Mouse (Mus musculus): ENCODE results near the gene Urm1.
"Not testable (repeated sequence)": the region's sequence is repeated elsewhere in the genome, so short reads cannot be mapped to it uniquely, and the experiment has no call there.

Urm1 gene

DNA sequence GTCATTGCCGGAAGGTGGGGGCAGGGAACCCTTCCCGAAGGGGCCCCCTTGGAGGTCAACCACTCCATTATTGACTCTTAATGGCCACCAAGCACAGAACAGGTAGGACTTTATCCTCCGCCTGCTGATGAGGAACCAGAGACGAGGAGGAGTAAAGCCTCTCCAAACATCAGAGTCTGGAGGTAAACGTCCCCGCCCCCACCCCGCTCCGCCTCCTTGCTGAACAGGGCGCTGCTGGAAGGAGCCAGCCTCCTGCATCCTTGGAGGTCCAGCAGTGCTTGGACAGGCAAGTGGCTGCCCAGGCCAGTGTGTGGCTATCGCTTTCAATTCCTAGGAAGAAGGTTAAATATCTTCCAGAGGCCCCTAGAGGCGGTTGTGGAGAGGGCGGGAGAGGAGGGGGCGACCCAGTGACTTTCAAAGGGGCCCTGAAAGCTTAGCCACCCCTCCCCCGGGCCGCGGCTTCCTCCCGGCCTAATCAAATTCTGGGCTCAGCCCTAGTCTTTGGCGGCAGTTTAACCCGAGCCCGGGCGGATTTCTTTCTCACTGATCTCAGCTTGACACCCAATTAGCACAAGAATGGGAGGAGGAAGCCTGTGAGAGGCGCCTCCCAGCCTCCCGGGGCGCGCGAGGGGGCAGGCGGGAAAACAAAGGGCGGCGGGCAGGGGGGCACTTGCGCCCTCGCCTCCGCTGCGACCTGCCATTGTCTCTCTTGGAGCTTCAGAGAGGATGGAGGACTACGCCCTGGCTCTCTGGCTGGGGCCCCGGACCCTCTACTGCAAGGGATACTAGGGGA is at the start of gene Urm1:
Gene Urm1, plus strand, starts transcription at position 51 of the 793 bp plus-strand sequence.
- in situ Hi-C loops (cut with MseI, MboI) = no loop called here

GRCm38 (mm10) chr2:29770162-29770561 is 49.7 kb upstream of the Urm1 start:
- in situ Hi-C loops (cut with MseI, MboI) = no loop called here

DNA sequence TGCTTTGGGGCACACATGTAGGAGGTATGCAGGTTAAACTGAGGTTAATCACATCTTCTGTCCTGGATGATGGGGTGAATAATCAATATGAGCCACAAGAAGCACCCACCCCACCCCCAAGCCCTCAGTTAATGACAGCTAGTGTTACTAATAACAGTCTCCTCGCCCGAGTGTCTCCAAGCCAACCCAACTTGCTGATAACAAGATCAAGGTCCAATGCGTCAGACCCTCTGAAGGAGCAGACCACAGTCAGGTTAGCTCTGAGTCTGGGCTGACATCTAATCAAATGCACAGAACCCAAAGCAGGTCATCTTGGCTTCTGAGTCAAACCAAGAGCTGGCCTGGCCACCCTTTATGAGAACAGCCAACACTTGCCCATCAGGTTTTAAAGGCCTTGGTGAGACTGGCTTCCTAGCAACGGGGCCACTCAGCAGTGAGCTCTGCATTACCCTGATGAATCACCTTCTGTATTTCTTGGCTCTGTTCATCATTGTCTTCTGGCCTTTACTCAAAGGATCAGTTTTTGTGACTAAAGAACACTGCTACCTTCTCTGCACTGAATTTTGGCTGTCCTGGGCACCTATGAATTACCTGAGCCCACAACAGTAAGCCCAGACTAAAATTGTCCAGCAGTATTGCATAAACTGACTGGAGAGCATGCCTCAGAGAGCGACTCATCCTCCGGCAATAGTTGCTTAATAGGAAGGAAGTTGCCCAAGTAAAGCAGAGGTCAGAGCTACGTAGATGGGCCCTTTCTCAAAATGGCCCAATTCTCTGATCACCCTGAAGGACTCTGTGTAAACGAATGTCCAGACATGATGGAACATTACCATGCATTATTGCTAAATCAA is 48.0 kb upstream of the Urm1 start:
- in situ Hi-C loops (cut with MseI, MboI) = no loop called here

DNA sequence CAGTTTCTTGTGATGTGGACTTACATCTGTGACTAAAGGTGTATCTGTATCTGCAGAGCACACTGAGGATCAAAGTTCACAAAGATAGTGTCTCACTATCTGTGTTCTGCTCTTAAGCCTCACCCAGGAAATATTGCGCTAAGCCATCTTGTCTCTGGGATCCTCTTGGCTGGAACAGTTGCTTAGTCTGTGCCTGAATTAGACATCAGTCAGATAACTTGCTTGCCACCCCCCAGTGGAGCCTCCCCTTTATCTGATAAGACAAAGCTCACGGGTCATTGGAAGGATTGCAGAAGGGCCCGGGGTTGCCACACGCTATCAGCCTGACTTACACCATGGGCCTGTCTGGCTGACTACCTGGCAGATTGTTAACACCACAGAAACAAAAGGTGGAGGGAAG is 46.6 kb upstream of the Urm1 start:
- in situ Hi-C loops (cut with MseI, MboI) = no loop called here

- in situ Hi-C loops (cut with MseI, MboI) = not testable (repeated sequence)
Observed at GRCm38 (mm10) chr2:29781256-29781655, 38.6 kb upstream of the Urm1 start.

DNA sequence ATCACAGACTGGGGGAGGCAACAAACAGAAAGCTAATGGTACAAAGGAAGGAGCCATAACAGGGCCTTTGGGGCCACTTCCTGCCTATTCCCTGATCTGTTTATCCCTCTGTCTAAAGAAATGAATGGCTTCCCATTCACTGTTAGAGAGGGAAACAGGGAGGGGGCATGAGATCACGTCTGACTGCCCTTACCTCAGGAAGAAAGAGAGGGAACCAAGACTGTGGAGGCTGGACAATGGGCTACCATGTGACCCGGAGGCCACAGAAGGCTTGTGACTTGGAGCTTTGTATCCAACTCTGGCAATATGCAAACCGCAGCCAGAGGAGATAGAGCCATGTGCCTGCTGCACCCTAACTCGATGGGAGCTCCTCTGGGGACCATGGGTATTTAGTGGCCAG is 35.6 kb upstream of the Urm1 start:
- in situ Hi-C loops (cut with MseI, MboI) = no loop called here

- in situ Hi-C loops (cut with MseI, MboI) = no loop called here
Observed at GRCm38 (mm10) chr2:29787104-29787917, 32.6 kb upstream of the Urm1 start, which contains the start of gene Coq4. Gene Coq4, plus strand, starts transcription at chr2:29787493.

DNA sequence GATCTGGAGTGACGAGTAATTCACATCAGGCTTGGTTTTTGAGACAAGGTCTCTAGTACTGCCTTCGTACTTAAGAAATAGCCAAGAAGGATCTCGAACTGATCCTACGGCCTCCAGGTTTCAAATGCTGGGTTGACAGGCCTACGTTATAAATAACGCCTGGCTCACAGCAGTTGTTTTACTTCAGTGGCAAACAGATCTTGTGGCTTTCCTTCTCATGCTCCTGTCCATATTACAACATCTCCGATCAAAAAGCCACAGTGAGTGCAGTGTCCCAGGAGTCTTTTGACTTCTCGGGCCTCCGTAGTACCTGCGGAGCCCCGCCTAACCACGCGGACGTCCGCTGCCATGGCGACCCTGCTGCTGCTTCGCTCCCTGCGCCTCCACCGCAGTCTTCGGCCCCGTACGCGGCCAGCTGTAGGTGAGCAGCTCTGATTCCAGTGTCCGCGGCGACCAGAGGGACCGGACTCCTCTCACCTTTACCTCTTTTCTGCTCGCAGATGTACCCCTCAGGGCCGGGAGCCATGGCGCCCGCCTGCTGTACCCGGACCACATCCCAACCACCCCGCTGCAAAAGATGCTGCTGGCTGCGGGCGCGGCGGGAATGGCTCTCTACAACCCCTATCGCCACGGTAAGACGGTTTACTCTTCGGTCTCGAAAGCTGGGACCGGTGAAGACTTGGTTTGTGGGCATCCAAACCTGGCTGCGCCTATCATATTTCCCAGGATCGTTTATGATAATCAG is 31.8 kb upstream of the Urm1 start, which contains the start of gene Trub2:
Gene Trub2, minus strand, starts transcription at position 566 of the 745 bp plus-strand sequence.
- in situ Hi-C loops (cut with MseI, MboI) = no loop called here

DNA sequence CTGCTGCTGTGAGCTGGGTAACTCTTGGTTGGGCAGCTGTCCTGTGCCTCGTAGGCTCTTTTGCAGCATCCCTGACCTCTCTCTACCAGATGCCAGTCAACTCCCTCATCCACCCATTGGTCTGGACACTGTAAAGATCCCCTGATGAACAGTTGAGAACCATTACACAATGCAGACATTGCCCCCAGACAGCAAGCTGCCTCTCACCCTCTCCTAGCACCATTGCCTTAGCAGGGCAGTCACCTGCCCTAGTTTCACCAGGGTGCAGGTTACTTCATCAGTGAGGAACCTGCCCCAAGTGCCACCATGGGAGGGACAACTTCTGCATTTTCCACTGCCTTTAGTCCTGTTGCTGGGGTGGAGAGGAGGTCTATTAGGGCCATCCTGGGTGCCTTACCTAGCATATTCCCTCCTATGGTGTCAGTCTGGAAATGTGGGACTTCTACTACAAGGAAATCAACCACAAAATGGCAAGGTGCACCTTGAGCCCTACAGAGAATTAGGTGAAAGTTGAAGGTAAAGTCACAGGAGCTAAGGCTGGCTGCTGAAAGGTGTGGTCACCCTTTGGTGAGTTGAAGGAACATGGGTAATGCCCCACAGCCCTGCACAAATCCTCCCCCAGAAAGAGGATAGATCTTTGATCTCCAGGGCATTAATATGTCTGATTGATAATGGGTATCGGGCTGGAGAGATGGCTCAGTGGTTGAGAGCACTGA is 26.9 kb upstream of the Urm1 start:
- in situ Hi-C loops (cut with MseI, MboI) = no loop called here

GRCm38 (mm10) chr2:29802075-29802826 is 17.6 kb upstream of the Urm1 start, which contains the start of gene Slc27a4:
Gene Slc27a4, plus strand, starts transcription at chr2:29802634.
- in situ Hi-C loops (cut with MseI, MboI) = no loop called here

DNA sequence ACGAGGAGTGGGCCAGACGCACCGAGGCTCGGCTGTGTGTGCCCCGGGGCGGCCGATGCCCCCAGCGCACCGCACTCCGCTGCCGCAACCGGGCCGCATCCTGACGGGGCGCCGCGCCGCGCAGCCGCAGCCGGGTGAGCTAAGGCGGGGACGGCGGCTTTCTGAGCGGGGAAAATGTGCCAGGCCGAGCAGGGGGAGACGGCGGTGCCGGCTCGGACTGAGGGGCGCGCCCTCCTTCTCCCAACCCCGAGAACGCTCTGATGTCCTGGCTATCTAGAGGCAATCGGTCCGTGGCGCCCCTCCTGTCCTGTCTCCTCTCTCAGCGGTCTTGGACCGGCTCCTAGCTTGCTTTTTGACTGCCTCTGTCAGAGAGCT is 17.1 kb upstream of the Urm1 start:
- in situ Hi-C loops (cut with MseI, MboI) = no loop called here

- in situ Hi-C loops (cut with MseI, MboI) = no loop called here
Observed at GRCm38 (mm10) chr2:29803400-29803831, 16.5 kb upstream of the Urm1 start.

- in situ Hi-C loops (cut with MseI, MboI) = no loop called here
Observed at GRCm38 (mm10) chr2:29815678-29816371, 4.0 kb upstream of the Urm1 start.

DNA sequence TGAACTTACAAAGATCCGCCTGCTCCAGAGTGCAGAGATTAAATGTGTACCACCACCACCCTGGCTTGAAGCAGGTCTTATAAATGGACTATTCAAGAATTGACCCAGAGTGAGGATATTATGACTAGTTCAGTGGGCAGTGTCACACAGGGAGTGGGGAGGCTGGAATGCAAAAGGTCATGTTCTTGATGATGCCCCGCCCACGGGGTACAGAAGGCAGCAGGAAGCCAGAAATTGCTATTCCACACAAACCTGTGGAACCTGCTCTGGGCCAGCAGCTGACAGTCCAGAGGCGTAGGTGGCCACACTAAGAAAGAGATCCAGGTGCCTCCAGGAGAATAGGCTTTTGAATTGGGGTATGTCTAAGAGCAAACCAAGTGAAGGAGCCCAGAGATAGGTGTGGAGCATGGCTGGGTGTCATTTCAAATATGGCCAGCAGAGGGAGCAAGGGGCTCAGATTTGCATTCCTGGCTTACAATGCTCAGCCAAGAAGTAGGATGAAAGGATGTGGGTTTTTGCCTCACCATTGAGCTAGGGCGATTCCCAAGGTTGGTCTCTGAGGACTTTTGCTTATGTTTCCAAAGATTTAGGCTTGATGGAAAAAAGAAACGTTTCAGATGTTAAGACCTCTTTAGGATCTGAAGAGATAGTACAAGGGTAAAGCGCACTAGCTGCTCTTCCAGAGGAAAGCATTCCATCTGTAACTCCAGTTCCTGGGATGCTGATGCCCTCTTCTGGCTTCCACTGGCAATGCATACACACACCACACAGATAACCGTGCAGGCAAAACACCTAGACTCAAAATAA is 2.2 kb upstream of the Urm1 start:
- in situ Hi-C loops (cut with MseI, MboI) = no loop called here

- in situ Hi-C loops (cut with MseI, MboI) = no loop called here
Observed at GRCm38 (mm10) chr2:29819363-29819762, 512 bp upstream of the Urm1 start.

DNA sequence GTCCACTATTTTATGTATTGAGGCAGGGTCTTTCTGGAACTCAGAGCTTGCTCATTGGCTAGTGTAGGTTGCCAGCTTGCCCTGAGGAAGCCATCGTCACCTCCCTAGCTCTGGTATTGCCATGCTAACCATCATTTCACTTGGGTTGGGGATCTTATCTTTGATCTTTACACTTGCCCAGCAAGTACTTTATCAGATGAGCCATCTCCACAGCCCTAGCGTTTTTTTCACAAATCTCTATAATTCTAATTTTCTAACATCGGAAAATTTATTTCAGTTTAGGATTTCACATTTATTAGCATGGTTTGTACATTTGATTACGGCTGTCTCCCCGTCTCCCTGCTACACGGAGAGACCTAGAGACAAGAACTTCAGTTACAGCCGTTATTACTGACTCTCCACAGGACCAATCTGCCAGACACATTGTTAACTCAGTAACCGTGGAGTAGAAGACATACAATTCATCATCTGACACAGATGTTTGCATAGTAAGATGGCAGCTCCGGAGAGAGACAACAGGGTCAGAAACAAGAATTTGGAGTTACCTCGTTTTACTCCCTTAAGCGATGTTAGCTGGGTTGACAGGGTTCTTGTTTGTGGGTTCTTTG is 6.5 kb downstream of the Urm1 start:
- in situ Hi-C loops (cut with MseI, MboI) = no loop called here

DNA sequence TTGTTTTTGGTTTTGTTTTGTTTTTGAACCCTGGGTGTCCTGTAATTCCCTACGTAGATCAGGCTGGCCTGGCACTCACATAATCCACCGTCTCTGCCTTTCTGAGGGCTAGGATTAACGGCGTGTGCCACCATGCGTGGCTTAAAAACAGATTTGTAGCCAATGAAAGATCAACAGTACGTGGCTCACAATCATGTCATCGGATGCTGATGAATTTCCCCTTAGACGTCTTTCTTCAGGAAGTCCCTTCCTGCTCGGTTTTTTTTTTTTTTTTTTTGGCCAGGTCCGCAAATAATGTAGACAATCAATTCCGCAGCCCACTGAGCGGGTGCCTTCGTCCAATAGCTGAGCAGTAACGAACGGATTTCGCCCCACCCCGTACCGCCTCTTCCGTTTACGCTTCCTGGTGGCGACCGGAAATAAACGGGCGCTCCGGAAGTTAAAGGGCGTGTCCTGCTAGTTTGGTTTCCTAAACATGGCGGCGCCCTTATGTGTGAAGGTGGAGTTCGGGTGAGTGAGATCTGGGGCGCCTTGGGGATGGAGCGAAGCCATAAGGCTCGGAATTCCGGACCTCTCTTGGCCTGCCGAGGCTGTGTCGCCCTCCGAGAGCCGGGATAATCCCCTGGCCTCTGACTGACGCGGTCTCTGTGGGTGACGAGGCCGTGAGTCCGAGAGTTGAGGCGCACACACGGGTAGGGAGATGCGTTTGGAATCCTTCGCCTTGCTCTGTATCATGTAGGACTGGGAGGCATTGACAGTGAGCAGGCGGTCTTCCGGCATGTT is 7.2 kb downstream of the Urm1 start:
- in situ Hi-C loops (cut with MseI, MboI) = no loop called here
